Mouse (Mus musculus) frontal cortex, adult (tissue): ENCODE results near the gene Cib1.
A peak's percentile ranks its signal among the peaks of the same experiment; 100 is the strongest.

Source experiments
- ATAC-seq: cut with Nextera tagmentation; 2 replicates; pipeline ENCODE4 v1.9.2; 2017; ENCODE audit warnings: mild to moderate bottlenecking, moderate library complexity, mixed read lengths; ENCODE audit not compliant: low TSS enrichment

The Cib1 gene

GRCm38 (mm10) chr7:80232489-80233029, at the start of gene Cib1, which contains the start of gene Gdpgp1:
Gene Cib1 (minus strand): TSS chr7:80232813.
Gene Gdpgp1 (plus strand): TSS chr7:80232865.
- peak; percentile 92 for ATAC-seq

- no peak for ATAC-seq
Measured at GRCm38 (mm10) chr7:80281646-80282045, 49.0 kb upstream of the Cib1 start.

GRCm38 (mm10) chr7:80280998-80281397, 48.4 kb upstream of the Cib1 start:
- no peak for ATAC-seq

GRCm38 (mm10) chr7:80280032-80280431, 47.4 kb upstream of the Cib1 start:
- ATAC-seq, result no peak

- no peak for ATAC-seq
Measured at GRCm38 (mm10) chr7:80276374-80276773, 43.8 kb upstream of the Cib1 start.

- ATAC-seq, result no peak
Measured at GRCm38 (mm10) chr7:80273456-80273855, 40.8 kb upstream of the Cib1 start.

GRCm38 (mm10) chr7:80269751-80270255, 37.2 kb upstream of the Cib1 start:
- ATAC-seq, result no peak

GRCm38 (mm10) chr7:80268897-80269750, 36.5 kb upstream of the Cib1 start, which contains the start of gene Vps33b:
Gene Vps33b (plus strand): TSS chr7:80269649.
- ATAC-seq, result peak; percentile 84

- ATAC-seq, result no peak
Measured at GRCm38 (mm10) chr7:80267764-80268163, 35.2 kb upstream of the Cib1 start.

- ATAC-seq, result no peak
Measured at GRCm38 (mm10) chr7:80264606-80265005, 32.0 kb upstream of the Cib1 start.

GRCm38 (mm10) chr7:80261372-80261990, 28.9 kb upstream of the Cib1 start:
- peak; percentile 45; the same call in 1 of the 2 replicates for ATAC-seq

- ATAC-seq, result peak; percentile 96
Measured at GRCm38 (mm10) chr7:80260625-80261371, 28.2 kb upstream of the Cib1 start, which contains the start of gene Ngrn. Gene Ngrn (plus strand): TSS chr7:80261215.

- no peak for ATAC-seq
Measured at GRCm38 (mm10) chr7:80257706-80258105, 25.1 kb upstream of the Cib1 start.

GRCm38 (mm10) chr7:80255981-80256380, 23.4 kb upstream of the Cib1 start:
- no peak for ATAC-seq

- no peak for ATAC-seq
Measured at GRCm38 (mm10) chr7:80252886-80253285, 20.3 kb upstream of the Cib1 start.

GRCm38 (mm10) chr7:80252437-80252836, 19.8 kb upstream of the Cib1 start:
- ATAC-seq, result no peak

- no peak for ATAC-seq
Measured at GRCm38 (mm10) chr7:80246859-80247258, 14.2 kb upstream of the Cib1 start.

GRCm38 (mm10) chr7:80246148-80246721, 13.6 kb upstream of the Cib1 start, which contains the start of gene Ttll13:
Gene Ttll13 (plus strand): TSS chr7:80246376.
- ATAC-seq, result peak; percentile 98

- ATAC-seq, result no peak
Measured at GRCm38 (mm10) chr7:80244851-80245250, 12.2 kb upstream of the Cib1 start.

- no peak for ATAC-seq
Measured at GRCm38 (mm10) chr7:80241661-80242060, 9.0 kb upstream of the Cib1 start.

- ATAC-seq, result no peak
Measured at GRCm38 (mm10) chr7:80238542-80238941, 5.9 kb upstream of the Cib1 start.
